Mouse (Mus musculus): Measurements from ENCODE around the gene Asxl1. TPM values are rescaled to one million over a fixed set of nuclear protein-coding genes. Genes with fewer than 3 reads are reported as not detected.

Asxl1 gene
- 26.7 and 27.1 TPM in 2 replicates for total RNA-seq (2014; rRNA removed)
- polyA plus RNA-seq (2015; fragmentation: Nextera tagmentation; extraction: Ambion mirVana) = 12.8 and 13.3 TPM in 2 replicates

DNA sequence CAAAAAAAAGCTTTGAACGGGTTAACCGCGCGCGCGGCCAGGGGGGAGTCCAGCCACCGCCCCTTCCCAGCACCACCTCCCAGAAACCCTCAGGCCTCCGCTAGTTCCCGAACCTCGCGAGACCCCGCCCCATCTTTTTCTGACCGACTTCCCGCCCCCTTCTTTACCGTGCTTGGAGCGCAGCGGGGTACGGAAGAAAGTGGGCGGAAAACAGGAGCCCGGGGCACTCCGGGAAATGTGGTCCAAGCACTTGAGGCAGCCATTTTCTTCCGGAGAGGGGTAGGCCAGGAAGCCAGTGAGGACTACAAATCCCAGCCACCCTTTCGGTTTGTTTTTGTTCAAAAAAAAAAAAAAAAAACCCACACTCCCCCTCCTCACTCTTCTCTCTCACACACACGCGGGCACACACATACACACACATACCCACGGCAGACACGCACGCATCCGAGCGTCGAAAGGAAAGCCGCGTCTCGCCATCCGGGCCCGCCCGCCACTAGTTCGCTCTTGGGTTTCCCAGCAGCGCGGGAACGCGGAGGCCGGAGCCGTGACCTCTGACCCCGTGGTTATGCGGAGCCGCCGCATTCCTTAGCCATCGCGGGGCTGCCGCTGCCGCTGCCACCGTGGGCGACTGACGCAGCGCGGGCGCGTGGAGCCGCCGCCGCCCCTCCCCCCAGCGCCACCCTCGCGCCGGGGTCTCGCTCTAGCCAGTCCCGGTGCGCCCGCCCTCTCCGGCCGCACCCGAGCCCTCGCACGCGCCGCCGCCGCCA lies at the start of gene Asxl1:
Gene Asxl1 (plus strand): TSS at position 376 of the 767 bp plus-strand sequence.
- under 1% methylated on average over 71 of the region's 79 CpGs for WGBS
- no peak for TF ChIP-seq CTCF (IDR thresholded peaks at IDR 0.05; ENCODE audit: low read depth)

DNA sequence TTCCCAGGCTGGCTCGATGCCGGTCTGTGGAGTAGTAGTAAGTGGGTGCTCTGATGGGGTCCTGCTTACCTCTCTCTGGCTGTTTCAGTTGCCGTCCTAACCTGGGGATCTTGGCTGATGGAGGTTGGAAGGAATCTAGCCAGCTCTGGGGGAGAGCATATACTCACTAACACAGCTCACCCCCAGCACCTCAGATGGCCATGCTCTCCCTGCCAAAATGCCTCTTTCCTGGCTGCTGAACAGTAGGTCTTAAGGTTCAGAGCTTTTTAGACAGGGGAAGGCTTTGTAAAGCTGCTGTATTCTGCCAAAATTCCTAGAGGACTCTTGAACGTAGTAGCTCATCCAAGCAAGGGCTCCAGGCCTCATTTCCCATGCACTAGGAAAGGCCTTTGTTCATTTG lies 47.9 kb upstream of the Asxl1 start:
- H3K4me1 ChIP-seq (ENCODE audit: insufficient read depth, low read length) = no peaks in the 10 kb centered on the region
- H3K36me3 ChIP-seq (ENCODE audit: insufficient read depth, low read length) = no peaks in the 10 kb centered on the region
- H3K4me3 ChIP-seq (ENCODE audit: low read length) = no peak overlapping the region
- H3K4me2 ChIP-seq (ENCODE audit: low read depth, low read length) = no peak overlapping the region
- H3K9ac ChIP-seq (replicated peaks; ENCODE audit: low read length) = no peak overlapping the region
- ATAC-seq = no peak
- DNase-seq (ENCODE audit: low spot score) = no peak
- H3K9me3 ChIP-seq (ENCODE audit: low read length) = no peaks in the 10 kb centered on the region
- no peaks in the 10 kb centered on the region for H3K27me3 ChIP-seq (ENCODE audit: insufficient read depth, low read length)
- TF ChIP-seq CTCF (IDR thresholded peaks at IDR 0.05; ENCODE audit: low read depth) = no peak
- no peak overlapping the region for H3K27ac ChIP-seq
- WGBS = 61% methylated on average over 4 of the region's 4 CpGs

More for the DNA sequence above, at the start of gene Asxl1:
- Histone ChIP-seq H3K4me3 (ENCODE audit: low read length) (peak within 1 kb of the TSS; percentile 87), H3K36me3 (ENCODE audit: insufficient read depth, low read length) (no peaks in the 10 kb centered on the region), H3K9ac (replicated peaks; ENCODE audit: low read length) (peak within 1 kb of the TSS; percentile 98), H3K27ac (peak within 1 kb of the TSS; percentile 98), H3K27me3 (ENCODE audit: insufficient read depth, low read length) (no peaks in the 10 kb centered on the region), H3K9me3 (ENCODE audit: low read length) (no peaks in the 10 kb centered on the region), H3K4me1 (ENCODE audit: insufficient read depth, low read length) (peaks cover 11% of the 10 kb centered on the region), H3K4me2 (ENCODE audit: low read depth, low read length) (peak within 1 kb of the TSS; percentile 79)
- peak; percentile 99 for ATAC-seq
- peak; percentile 99 for DNase-seq (ENCODE audit: low spot score)

DNA sequence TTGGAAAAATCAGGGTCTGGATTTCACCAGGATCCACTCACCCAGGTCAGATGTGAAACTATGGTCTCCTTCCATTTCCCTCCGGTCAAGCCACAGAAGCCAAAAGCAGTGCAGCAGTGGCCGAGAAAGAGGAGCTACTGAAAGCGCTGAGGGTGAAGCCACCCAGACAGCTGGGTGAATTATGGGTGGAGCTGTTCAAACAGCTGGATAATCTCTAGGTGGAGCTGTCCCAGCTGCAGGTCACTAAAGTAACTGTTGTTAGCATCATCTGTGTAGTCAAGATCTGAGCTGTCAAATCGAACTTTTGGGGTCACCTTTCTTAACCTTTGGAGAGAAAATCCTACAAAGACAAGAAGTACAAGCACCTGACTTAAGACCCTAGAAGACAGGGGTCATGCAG lies 47.2 kb upstream of the Asxl1 start:
- 75% methylated on average over 4 of the region's 4 CpGs for WGBS
- no peak overlapping the region for H3K4me2 ChIP-seq (ENCODE audit: low read depth, low read length)
- no peaks in the 10 kb centered on the region for H3K27me3 ChIP-seq (ENCODE audit: insufficient read depth, low read length)
- peak overlapping the region; percentile 36; the same call in 1 of the 2 replicates for H3K27ac ChIP-seq
- no peak for DNase-seq (ENCODE audit: low spot score)
- TF ChIP-seq CTCF (IDR thresholded peaks at IDR 0.05; ENCODE audit: low read depth) = no peak
- no peak overlapping the region for H3K4me3 ChIP-seq (ENCODE audit: low read length)
- no peaks in the 10 kb centered on the region for H3K9me3 ChIP-seq (ENCODE audit: low read length)
- H3K9ac ChIP-seq (replicated peaks; ENCODE audit: low read length) = no peak overlapping the region; the same call in 1 of the 2 replicates
- no peak for ATAC-seq
- H3K36me3 ChIP-seq (ENCODE audit: insufficient read depth, low read length) = no peaks in the 10 kb centered on the region
- no peaks in the 10 kb centered on the region for H3K4me1 ChIP-seq (ENCODE audit: insufficient read depth, low read length)

DNA sequence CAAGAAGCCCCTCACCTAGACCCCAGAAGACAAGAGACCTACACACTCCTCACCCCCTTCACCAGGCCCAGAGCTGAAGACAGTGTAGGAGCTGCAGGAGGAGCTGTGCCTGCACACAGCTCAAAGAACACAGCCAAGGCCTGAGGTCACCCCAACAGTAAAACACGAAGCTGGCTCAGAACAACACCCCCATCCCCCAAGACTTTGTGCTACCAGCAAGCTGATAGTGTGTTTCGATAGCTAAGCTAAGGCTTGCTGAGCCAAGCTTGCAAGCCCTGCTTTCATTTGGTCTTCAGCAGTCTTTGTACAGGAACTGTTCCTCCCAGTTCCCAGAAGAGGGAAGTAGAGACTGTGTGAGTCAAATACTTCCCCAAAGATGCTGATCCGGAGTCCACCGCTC lies 46.8 kb upstream of the Asxl1 start:
- H3K4me2 ChIP-seq (ENCODE audit: low read depth, low read length) = no peak overlapping the region
- no peak for TF ChIP-seq CTCF (IDR thresholded peaks at IDR 0.05; ENCODE audit: low read depth)
- H3K4me1 ChIP-seq (ENCODE audit: insufficient read depth, low read length) = no peaks in the 10 kb centered on the region
- no peaks in the 10 kb centered on the region for H3K36me3 ChIP-seq (ENCODE audit: insufficient read depth, low read length)
- peak; percentile 36; the same call in 1 of the 2 replicates for ATAC-seq
- H3K9me3 ChIP-seq (ENCODE audit: low read length) = no peaks in the 10 kb centered on the region
- DNase-seq (ENCODE audit: low spot score) = peak; percentile 23
- no peak overlapping the region; the same call in 1 of the 2 replicates for H3K9ac ChIP-seq (replicated peaks; ENCODE audit: low read length)
- no peak overlapping the region for H3K4me3 ChIP-seq (ENCODE audit: low read length)
- peak overlapping the region; percentile 36; the same call in 1 of the 2 replicates for H3K27ac ChIP-seq
- no peaks in the 10 kb centered on the region for H3K27me3 ChIP-seq (ENCODE audit: insufficient read depth, low read length)
- 73% methylated on average over 4 of the region's 4 CpGs for WGBS

DNA sequence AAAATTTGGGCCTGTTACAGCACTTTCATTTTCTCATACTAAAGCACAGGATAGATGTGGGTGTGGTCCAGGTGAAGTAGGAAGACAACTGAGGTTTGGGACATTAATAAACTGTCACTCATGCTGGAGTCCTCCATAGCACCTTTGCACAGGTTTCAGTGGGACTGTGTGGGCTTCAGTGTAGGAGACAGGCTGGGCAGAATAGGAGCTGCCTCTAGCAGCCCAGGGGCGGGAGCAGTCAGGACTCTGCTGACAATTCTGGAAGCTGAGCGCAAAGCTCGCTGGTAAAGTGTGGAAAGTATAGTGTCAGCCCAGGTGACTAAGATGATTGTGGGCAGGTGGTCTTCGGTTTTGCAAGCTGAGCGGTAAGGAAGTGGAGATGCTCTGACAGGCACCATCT lies 44.5 kb upstream of the Asxl1 start:
- Histone ChIP-seq H3K4me3 (ENCODE audit: low read length) (no peak overlapping the region), H3K27me3 (ENCODE audit: insufficient read depth, low read length) (no peaks in the 10 kb centered on the region), H3K27ac (no peak overlapping the region), H3K9me3 (ENCODE audit: low read length) (no peaks in the 10 kb centered on the region), H3K9ac (replicated peaks; ENCODE audit: low read length) (no peak overlapping the region), H3K4me1 (ENCODE audit: insufficient read depth, low read length) (no peaks in the 10 kb centered on the region), H3K36me3 (ENCODE audit: insufficient read depth, low read length) (no peaks in the 10 kb centered on the region), H3K4me2 (ENCODE audit: low read depth, low read length) (no peak overlapping the region)
- no peak for TF ChIP-seq CTCF (IDR thresholded peaks at IDR 0.05; ENCODE audit: low read depth)
- ATAC-seq (no peak), DNase-seq (ENCODE audit: low spot score) (no peak)
- 92% methylated on average over 5 of the region's 5 CpGs for WGBS

DNA sequence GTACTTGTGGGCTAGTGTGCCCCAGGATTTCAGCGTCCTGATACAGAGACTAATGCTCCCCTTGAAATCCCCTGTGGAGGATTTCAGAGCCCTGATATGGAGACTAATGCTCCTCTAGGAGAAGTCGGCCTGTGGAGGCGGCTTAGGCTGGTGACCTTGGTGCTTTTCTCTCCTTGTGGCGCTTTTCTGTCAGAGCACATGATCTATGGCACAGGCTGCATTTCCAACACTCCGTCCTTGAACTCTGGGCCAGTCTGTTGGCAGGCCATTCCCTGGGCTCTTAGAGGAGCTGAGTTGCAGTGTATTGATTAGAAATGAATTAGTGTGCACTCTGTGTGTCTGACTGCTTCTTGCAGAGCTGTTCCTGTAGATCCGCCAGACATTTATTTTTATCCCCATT lies 40.4 kb upstream of the Asxl1 start:
- peak overlapping the region; percentile 34; the same call in 1 of the 2 replicates for H3K27ac ChIP-seq
- DNase-seq (ENCODE audit: low spot score) (no peak), ATAC-seq (no peak)
- H3K9ac ChIP-seq (replicated peaks; ENCODE audit: low read length) = no peak overlapping the region
- H3K4me2 ChIP-seq (ENCODE audit: low read depth, low read length) = no peak overlapping the region
- no peaks in the 10 kb centered on the region; the same call in 1 of the 2 replicates for H3K4me1 ChIP-seq (ENCODE audit: insufficient read depth, low read length)
- 71% methylated on average over 6 of the region's 6 CpGs for WGBS
- no peak for TF ChIP-seq CTCF (IDR thresholded peaks at IDR 0.05; ENCODE audit: low read depth)
- no peaks in the 10 kb centered on the region for H3K9me3 ChIP-seq (ENCODE audit: low read length)
- no peaks in the 10 kb centered on the region for H3K27me3 ChIP-seq (ENCODE audit: insufficient read depth, low read length)
- H3K4me3 ChIP-seq (ENCODE audit: low read length) = no peak overlapping the region
- H3K36me3 ChIP-seq (ENCODE audit: insufficient read depth, low read length) = no peaks in the 10 kb centered on the region

DNA sequence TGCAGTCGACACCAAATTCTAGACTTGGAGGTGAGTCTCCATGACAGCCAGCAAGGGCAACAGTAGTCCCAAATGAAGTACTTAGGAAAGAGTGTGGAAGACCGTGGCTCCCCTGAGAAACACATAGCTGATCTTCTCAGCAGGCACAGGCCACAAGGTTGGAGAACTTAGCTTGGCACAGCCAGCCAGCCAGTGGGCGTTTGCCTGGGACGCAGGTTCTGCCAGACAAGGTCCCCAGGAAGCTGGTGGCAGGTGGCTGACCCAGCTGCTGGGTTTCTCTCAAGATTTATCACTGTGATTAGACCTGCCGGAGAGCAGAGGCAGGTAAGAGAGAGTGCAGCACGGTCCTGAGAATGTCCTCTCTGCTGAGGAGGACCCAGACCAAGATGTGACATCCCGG lies 37.0 kb upstream of the Asxl1 start:
- Histone ChIP-seq H3K27me3 (ENCODE audit: insufficient read depth, low read length) (no peaks in the 10 kb centered on the region), H3K4me1 (ENCODE audit: insufficient read depth, low read length) (no peaks in the 10 kb centered on the region; the same call in 1 of the 2 replicates), H3K36me3 (ENCODE audit: insufficient read depth, low read length) (no peaks in the 10 kb centered on the region), H3K9ac (replicated peaks; ENCODE audit: low read length) (no peak overlapping the region), H3K9me3 (ENCODE audit: low read length) (no peaks in the 10 kb centered on the region), H3K27ac (no peak overlapping the region; the same call in 1 of the 2 replicates), H3K4me2 (ENCODE audit: low read depth, low read length) (no peak overlapping the region), H3K4me3 (ENCODE audit: low read length) (no peak overlapping the region)
- no peak for TF ChIP-seq CTCF (IDR thresholded peaks at IDR 0.05; ENCODE audit: low read depth)
- WGBS = 60% methylated on average over 7 of the region's 7 CpGs
- DNase-seq (ENCODE audit: low spot score) = no peak
- ATAC-seq = no peak
